ENCODE assay signal across 17 mouse cellular contexts in the genomic region with DNA sequence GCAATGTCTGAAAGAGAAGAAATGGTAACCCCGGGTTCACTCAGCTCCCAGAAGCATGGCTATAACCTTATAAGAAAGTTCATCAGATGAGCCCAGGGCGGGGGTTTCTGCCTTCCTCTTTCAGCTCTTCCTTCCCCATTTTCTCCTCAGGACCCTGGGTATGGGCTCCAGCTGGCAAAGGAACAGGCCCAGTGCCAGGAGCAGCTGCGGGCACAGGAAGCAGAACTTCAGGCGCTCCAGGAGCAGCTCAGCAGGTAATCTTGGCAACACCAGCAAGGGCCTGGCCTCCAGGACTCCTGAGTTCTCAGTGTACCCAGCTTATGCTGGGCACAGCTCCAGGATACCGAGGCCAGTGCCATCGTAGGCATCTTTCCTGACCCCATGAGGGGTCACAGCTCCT. TPM values are rescaled to one million over a fixed set of nuclear protein-coding genes. Genes with fewer than 3 reads are reported as not detected.
A peak's percentile ranks its signal among the peaks of the same experiment; 100 is the strongest.
DNase-seq lines count a peak whose midpoint lies in the region; ATAC-seq lines count a peak whose summit lies in the region.
"Had no signal": no experiment of that assay in that cellular context is flagged by ENCODE, and none has a peak within 500 bp of the region (broad histone marks: within the 10 kb centered on the region; RNA-seq: fewer than 3 reads in every experiment).

No protein-coding gene starts in this region.

- DNase-seq in heart, adult 8-10 months (ENCODE audit: low spot score): peak; percentile 36
- no peak for DNase-seq in heart, postnatal 10 days
- DNase-seq in monocyte, adult 2 months (ENCODE audit: low read depth in 1 of 2, low spot score in 2 of 2): peak; percentile 27 to 53
- DNase-seq in skeletal muscle tissue, adult 2 months (ENCODE audit: low read depth, low spot score): peak; percentile 47
- DNase-seq in thymus, postnatal 14 days: no peak
- DNase-seq: adrenal gland, adult 8-10 months; forebrain, postnatal 0 days; kidney, adult 8-10 months; kidney, postnatal 25 days; liver, embryonic 13.5 days; thymus, adult 18-20 months had no signal

- intact Hi-C loops in heart, postnatal 10 days (cut with DNase I): no loop called here

- no peak for ATAC-seq in monocyte, adult 5-6 weeks (replicated peaks; ENCODE audit: insufficient number of reproducible peaks, low FRiP score, low TSS enrichment, poor library complexity, severe bottlenecking)
- ATAC-seq in common myeloid progenitor, adult 5-6 weeks (replicated peaks; ENCODE audit: low read depth, poor library complexity, severe bottlenecking): peak; percentile 59
- ATAC-seq: forebrain, postnatal 0 days; midbrain, embryonic 16.5 days had no signal

RNA-seq across cellular contexts. Expression of gene Rufy4, which starts 8.6 kb away (rescaled TPM):
- 1 to 10 TPM in 3 of 4 experiments, under 1 TPM in 1; 0.52 to 1.8 (median 1.3) TPM for total RNA-seq in heart, adult 8-10 months (2022)
- 1 to 10 TPM; 1.2 to 1.5 TPM for total RNA-seq in heart, postnatal 10 days (2021)
- 2.6 TPM in 1 of 3 replicates, not detected in the others for total RNA-seq in monocyte, adult 5-6 weeks (2017)
- total RNA-seq in common myeloid progenitor, adult 5-6 weeks (2017): 3.8 and 4.0 TPM in 2 replicates
- total RNA-seq: forebrain, postnatal 0 days; left cerebral cortex, adult 18-20 months had no signal

RNA-seq across cellular contexts. Expression of gene Tns1, which starts 9.7 kb away (rescaled TPM):
- 100 to 1,000 TPM; 733 to 828 (median 798) TPM for total RNA-seq in heart, adult 8-10 months (2022)
- 100 to 1,000 TPM; 532 to 688 TPM for total RNA-seq in heart, postnatal 10 days (2021)
- 1.9 to 2.9 TPM (median 2.0 TPM) in 3 replicates for total RNA-seq in monocyte, adult 5-6 weeks (2017)
- 15.4 and 39.4 TPM in 2 replicates for total RNA-seq in common myeloid progenitor, adult 5-6 weeks (2017)

RNA-seq across cellular contexts. Expression of gene Cxcr2, which starts 19.8 kb away (rescaled TPM):
- total RNA-seq in heart, adult 8-10 months (2022): under 1 TPM in 2 of 4 experiments, not detected in 2; 0.23 to 0.44 TPM
- total RNA-seq in heart, postnatal 10 days (2021): under 1 TPM; 0.14 to 0.17 TPM
- total RNA-seq in monocyte, adult 5-6 weeks (2017): 3.5 to 10.4 TPM (median 7.4 TPM) in 3 replicates
- total RNA-seq in common myeloid progenitor, adult 5-6 weeks (2017): 9.4 and 9.6 TPM in 2 replicates
- total RNA-seq: gastrocnemius, adult 18-20 months; layer of hippocampus, adult 8-10 months; left cerebral cortex, adult 18-20 months had no signal

Comparison
In these comparisons a context has a peak if more than half of its experiments do, and no peak if none do; other contexts are left out.
1. DNase-seq: peak in heart, adult 8-10 months (single experiment), monocyte, adult 2 months (2 of 2) and skeletal muscle tissue, adult 2 months (single experiment); none in heart, postnatal 10 days (0 of 2) and thymus, postnatal 14 days (single experiment).